Mouse (Mus musculus): ENCODE data around the gene Gm5065.

The Gm5065 gene

GRCm38 (mm10) chr7:5350237-5350636 lies at the start of gene Gm5065:
Gm5065 (plus strand) TSS chr7:5350537.
- DNase-seq (ENCODE audit: low spot score in 2 of 2) = no peak

DNA sequence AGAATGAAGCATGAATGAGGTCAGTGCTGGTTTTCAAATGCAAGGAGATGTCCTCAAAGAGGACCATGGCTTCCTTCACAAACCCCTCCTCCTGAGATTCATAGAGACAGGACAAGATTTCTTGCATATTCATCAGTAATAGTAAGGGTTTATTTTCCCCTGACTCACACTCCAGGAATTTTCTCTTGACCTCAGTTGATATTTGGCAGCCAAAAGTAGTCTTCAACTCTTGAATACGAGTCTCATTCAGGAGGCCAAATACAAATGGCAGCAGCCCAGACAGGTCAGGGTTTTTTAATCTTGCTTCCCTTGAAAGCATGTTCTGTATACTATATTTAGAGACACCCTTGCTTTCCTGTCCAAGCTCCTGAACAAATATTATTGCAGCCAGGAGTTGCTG lies 22.8 kb upstream of the Gm5065 start:
- DNase-seq (ENCODE audit: low spot score in 2 of 2) = no peak

GRCm38 (mm10) chr7:5350935-5351334 lies 598 bp downstream of the Gm5065 start, which contains the start of gene Nlrp2:
Nlrp2 (minus strand) TSS chr7:5351035.
- DNase-seq (ENCODE audit: low spot score in 2 of 2) = no peak

DNA sequence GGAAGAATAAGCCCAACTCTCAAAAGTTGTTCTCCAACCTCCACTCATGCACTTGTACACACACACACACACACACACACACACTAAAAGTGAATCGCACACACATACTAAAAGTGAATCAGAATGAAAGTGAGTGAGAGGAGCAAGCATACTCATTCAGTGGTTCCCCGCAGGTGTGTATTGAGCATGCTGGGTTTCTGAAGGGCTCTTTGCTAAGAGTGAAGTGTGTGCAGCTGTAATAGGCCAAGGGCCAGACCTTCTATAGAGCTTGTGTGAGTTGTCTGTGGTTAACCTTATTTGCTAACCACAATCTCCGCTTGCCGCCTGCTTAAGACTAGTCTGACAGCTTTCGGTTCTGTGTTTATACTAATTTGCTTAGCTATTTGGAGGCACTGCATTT lies 13.3 kb downstream of the Gm5065 start:
- DNase-seq (ENCODE audit: low spot score in 2 of 2) = no peak

DNA sequence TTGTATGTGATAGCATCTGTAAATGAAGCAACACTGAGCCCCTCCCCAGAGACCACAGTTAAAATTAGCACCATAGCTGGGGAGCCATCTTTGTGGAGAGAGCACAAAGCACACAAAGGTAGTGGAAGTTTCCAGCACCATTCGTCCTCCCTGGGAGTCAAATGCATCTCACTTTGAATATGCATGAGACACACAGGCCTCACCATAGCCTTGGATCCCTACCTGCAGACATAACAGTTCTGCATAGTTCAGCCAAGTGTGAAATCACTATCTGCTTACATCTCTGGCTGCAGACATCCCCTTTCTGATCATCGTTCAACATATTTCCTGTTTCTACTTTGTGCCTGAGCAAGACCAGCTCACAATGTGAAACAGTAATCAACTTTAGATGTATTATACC lies 16.4 kb downstream of the Gm5065 start:
- DNase-seq (ENCODE audit: low spot score in 2 of 2) = no peak

DNA sequence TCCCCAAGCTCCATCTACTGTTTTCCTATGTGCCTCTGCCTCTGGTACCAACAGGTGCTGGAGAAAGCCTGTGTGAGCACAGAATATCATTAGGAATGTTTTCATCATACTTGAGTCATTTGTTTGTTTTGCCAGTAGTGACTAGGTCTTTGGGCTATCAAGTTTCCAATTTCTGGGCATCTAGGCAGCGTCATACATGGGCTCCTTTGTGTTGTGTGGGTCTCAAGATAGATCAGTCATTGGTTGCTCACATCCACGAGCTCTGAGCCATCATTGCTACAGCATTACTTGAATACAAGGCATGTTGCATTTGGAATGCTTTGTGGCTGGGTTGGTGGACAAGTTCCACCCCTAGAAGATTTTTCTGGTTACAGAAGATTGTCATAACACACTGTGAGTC lies 55.9 kb downstream of the Gm5065 start:
- DNase-seq (ENCODE audit: low spot score in 2 of 2) = no peak
